Mouse (Mus musculus) right cerebral cortex, postnatal 36 days (tissue): ENCODE measurements around the gene E2f2.

ENCODE experiments used
- DNase-seq, 2 experiments: peaks; one replicate each; pipeline ENCODE4 v3.0.0; 2022; ENCODE audit warnings: low spot score in 2 of 2, mixed read lengths in 1 of 2

The E2f2 gene

DNA sequence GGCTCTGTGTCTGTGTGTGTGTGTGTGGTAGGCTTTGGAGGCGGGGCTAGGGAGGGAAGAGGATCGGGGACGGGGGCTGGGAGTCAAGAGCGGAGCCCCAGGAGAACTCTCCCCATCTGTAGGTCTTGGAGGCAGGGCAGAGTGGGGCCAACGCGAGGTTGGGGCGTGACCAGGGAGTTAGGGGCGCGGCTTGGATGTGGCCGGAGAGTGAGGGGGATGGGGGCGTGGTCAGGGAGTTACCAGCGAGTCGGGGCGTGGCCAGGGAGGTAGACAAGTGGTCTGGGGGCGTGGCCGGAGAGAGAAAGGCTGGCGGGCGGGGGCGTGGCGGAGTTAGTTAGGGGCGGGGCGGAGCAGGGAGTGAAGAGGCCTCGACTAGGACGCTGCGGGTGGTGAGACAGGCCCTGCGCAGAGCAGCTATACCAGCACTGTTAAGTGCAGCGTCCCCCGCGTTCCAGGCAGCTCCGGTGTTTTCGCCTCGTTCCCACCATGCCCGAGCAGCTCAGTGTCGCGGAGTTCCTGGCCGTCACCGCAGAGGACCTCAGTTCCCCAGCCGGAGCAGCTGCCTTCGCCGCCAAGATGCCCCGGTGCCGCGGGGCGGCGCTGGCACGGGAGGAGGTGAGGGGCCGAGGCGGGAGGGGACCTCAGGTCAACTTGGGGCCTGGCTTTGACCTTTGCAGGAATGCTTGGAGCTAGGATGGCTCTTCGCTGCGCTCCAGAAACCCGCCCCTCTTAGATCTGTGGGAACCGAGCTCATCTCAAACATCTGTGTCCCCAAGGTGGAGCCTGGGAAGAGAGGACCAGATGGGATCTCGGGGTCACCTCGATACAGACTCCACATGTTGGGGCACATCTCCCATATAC, 34.1 kb downstream of the E2f2 start, which contains the start of gene Asap3:
Asap3 (plus strand) TSS at position 333 of the 861 bp plus-strand sequence.
- DNase-seq, result peak; percentile 71 to 79

DNA sequence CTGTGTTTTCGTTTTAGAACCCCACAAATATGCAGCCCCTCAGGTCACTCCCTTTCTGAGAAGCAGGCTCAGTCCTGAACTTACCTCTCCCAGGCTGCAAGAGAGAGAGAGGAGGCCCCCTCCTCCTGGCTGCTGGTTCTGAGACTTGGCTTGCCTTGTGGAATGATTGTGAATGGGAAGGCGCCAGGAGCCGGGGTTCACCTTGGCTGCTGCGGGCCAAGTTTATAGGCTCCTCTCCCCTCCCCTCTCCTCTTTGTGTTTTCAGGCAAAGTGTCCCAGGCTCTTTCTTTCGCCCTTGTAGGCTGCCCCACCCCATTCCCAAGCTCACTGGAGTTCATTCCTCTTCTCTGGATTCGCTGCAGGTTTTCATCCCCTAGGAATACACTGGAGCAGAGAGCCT, 34.7 kb downstream of the E2f2 start:
- DNase-seq, result no peak

- DNase-seq, result no peak
Measured at GRCm38 (mm10) chr4:136210931-136211330, 38.7 kb downstream of the E2f2 start.

GRCm38 (mm10) chr4:136213629-136214028, 41.4 kb downstream of the E2f2 start:
- no peak for DNase-seq

DNA sequence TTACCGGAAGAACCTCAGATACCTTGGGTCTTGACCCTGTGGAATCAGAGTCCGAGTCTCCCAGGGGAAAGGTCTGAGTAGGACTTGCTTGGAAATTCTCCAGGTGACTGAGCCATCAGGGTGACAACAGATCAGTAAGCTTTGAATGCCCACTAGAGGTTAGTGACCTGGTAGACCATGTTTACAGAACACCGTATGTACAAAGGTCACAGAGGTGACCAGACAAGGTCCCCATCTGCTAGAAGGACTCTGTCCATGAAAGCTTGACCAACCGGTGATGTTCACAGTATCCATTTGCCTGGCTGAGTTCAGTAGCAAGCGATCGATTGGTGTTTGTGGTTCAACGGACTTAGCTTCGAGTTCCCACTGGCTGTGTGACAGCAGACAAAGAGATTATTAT, 42.6 kb downstream of the E2f2 start:
- no peak for DNase-seq

- no peak for DNase-seq
Measured at GRCm38 (mm10) chr4:136215576-136215975, 43.4 kb downstream of the E2f2 start.

DNA sequence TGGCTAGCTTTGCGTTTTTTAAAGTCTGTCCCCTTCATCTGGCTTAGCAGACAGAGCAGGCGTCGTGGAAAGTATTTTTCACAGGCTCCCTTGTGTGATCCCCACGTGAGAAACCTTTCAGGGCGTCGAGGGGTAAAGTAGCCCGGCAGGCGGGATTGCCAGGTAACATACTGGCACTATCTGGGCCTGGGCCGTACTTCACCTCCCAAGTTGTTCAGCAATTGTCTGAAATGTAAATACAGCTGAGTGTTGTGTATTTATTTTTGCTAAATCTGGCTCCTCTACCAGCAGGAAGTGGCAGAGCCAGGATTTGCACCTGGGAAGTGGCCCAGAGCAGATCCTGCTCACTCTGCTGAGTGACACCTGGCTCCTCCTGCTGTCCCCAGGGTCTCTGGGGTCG, 44.9 kb downstream of the E2f2 start:
- DNase-seq, result no peak

DNA sequence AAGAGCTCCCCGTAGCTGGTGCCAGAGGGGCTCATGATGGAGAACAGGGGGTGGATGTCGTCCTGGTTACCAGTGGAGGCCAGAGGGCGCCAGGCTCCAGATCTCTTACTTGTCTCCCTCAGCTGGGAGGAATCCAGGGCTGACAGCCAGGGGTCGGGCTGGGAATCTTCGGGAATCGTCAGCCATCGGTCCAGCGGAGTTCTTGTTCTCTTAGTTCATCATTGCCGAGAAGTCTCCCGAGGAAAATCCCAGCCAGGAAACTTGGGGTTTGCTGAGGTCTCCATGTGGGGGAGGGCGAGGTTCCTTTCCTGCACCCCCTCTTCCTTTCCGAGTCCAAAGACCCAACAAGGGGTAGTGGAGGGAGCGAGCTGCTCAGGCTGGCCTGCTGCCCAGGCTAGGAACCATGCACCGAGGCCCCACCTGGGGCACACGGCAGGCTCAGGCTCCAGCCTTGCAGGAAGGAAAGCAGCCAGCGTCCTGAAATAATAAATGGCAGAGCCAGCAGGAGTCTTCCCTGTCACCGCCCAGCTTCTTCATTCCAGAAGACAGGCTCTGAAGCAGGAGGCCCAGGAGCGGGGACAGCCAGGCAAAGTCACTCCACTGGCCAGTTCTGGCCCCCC, 46.5 kb downstream of the E2f2 start:
- DNase-seq, result no peak

GRCm38 (mm10) chr4:136220133-136220775, 48.1 kb downstream of the E2f2 start:
- no peak for DNase-seq

DNA sequence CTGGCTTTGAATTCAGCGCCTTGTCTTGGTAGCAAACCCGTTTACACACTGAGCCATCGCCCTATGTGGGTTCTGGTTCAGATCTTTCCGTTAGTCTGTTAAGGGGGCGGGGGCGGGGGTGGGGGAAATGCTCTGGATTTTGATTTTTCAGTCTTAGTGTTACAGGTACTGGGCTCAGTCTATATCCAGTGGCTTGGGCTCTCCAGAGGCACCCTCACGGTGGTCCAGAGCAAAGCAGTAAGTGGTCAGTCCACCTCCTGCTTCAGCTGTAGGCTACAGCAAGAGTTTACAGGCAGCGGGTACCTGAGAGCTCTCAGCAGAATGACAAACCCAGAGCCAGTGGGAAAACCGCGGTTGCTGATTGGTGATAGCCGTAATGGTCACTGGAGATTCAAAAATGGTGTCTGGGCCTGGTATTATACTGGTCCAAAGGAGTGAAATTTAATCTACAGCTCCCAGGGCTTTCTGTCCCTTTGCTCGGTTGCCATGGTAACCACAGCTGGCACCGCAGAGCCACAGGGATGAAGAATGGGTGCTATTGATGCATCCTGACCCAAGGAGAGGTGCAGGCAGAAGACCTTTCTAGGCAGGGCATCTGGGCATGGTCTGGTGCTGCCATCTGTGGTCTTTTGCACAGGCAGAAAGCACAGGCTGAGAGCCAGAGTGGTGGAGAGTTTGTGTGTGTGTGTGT, 51.5 kb downstream of the E2f2 start:
- DNase-seq, result no peak

- no peak for DNase-seq
Measured at GRCm38 (mm10) chr4:136224240-136224559, 52.0 kb downstream of the E2f2 start.

DNA sequence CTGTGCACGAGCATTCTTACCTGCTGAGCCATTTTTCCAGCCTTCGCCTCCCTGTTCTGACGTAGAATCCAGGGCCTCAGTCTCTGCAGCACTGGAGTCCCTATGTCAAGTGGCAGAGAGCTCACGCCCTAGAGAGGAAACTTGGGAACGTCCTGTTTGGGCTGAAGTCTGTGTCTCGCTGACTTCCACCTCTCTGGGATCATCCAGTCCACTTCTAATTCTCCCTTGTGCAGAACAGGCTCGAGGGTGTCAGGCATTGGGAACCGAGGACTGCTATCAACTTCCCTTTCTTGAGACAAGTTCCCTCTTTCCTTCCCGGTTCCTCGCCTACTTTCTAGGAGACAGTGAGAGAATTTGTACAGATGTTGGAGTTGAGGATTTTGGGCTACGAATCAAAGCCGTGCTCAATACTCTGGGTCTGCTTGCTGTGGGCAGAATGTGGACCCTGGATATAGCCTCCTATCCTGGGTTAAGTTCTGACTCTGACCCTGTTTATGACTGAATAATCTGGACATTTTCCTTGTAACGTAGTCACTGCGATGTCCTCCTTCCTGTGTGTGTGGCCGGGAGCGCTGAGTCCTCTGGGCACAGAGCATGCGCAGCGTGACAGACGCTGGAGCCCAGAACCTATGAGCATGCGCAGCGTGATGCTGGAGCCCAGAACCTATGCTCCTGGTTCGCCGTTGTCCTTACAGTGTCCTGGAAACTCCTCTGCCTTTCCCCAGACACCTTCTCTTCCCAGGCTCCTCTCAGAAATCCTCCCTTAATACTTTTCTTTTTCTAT, 52.7 kb downstream of the E2f2 start:
- no peak for DNase-seq

GRCm38 (mm10) chr4:136227408-136227807, 55.2 kb downstream of the E2f2 start:
- no peak for DNase-seq

DNA sequence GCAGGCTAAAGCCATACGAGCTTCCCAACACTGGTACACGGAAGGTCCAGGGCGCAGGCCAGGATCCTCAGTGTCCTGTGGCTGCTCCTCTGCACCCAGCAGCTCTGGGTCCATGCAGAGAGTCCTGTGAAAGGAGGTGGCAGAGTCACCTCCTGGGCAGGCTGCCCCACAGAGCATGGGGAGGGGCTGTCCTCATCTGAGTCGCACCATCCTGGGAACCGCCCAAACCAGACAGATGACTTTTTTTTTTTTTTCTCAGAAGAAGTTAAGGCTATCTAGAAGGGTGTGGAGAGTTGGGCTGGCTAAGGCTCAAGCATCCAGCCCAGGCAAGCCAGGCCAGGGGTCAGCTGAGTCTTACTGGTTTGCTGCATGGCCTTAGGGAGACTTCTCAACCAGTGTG, 56.4 kb downstream of the E2f2 start:
- DNase-seq, result no peak

DNA sequence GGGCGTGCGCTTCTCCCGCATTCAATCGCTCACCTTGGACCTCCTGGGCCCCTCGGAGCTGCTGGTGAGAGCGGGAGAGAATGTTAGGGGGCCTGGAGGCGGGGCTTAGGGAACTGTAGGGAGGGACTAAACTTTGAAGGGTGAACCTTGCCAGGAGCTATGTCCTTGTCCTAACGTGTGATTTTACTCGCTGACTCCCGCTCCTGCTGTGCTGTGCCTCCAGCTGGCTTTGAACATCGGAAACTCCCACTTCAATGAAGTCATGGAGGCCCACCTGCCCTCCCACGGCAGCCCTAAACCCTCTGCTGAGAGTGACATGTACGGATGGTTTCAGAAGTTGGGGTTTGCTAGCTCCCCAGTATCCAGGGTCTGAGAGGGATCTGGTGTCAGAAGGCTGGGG, 66.5 kb downstream of the E2f2 start:
- no peak for DNase-seq

DNA sequence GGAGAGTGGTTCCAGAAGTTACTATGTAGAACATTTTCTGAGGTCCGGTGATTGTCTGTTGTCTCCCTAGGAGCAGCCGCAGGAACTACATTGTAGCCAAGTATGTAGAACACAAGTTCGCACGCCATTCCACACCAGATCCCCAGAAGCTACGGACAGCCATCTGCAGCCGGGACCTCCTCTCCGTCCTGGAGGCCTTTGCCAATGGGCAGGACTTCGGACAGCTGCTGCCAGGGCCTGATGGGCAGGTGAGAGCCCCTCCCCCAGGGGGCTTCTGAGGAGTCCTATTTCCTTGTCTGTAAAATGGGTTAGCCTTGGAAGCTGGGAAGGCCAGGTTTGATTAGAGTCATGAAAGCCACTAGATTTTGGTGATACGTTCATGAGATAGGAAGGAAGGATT, 66.9 kb downstream of the E2f2 start:
- DNase-seq, result no peak

GRCm38 (mm10) chr4:136239622-136240021, 67.4 kb downstream of the E2f2 start:
- peak; percentile 59 to 65 for DNase-seq

- no peak for DNase-seq
Measured at GRCm38 (mm10) chr4:136240123-136240522, 67.9 kb downstream of the E2f2 start.

GRCm38 (mm10) chr4:136240955-136241354, 68.8 kb downstream of the E2f2 start:
- DNase-seq, result no peak

GRCm38 (mm10) chr4:136242065-136242703, 70.0 kb downstream of the E2f2 start:
- no peak for DNase-seq

DNA sequence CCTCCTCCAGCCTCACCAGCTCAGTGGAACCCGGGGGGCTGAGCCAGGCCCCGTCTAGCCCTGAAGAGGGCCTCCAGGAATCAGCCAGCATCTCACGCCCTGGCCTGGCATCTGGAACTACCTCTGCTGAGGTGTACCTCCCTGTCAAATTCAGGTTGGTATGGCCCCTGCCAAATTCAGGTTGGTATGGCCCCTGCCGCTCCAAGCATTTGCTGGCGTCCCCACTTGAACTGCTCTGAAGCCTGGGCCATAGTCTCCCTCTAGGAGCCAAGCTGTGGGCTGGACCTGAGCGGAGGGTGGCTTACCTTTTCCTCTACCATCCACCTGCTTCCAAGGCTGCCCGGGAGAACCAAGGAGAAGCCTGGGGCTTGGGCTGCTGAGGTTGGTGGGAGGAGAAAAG, 70.5 kb downstream of the E2f2 start:
- no peak for DNase-seq
